Mouse (Mus musculus) ES-Bruce4 (cell line): Measurements from ENCODE around the gene Csrnp3. TPM values are rescaled to one million over a fixed set of nuclear protein-coding genes. Genes with fewer than 3 reads are reported as not detected.

Source experiments
- H3K27ac ChIP-seq: 2 replicates; pipeline ENCODE4 v1.5.1; 2012; ENCODE audit warnings: low read length, inconsistent platforms; ENCODE audit not compliant: insufficient read depth
- H3K27me3 ChIP-seq: 2 replicates; pipeline ENCODE4 v1.6.1; 2012; ENCODE audit warnings: mild to moderate bottlenecking, low read length, inconsistent platforms; ENCODE audit not compliant: control insufficient read depth, poor library complexity, insufficient read depth, severe bottlenecking
- H3K36me3 ChIP-seq: 2 replicates; pipeline ENCODE4 v1.6.1; 2012; ENCODE audit warnings: inconsistent platforms, mild to moderate bottlenecking, low read length, moderate library complexity; ENCODE audit not compliant: control insufficient read depth, poor library complexity, insufficient read depth, severe bottlenecking
- H3K4me1 ChIP-seq: one replicate; pipeline ENCODE4 v1.8.1; 2011; ENCODE audit warnings: low read length; ENCODE audit not compliant: control insufficient read depth, insufficient read depth
- H3K4me3 ChIP-seq: 2 replicates; pipeline ENCODE4 v1.5.1; 2011; ENCODE audit warnings: low read depth, mild to moderate bottlenecking, low read length
- H3K9ac ChIP-seq: 2 replicates; pipeline ENCODE4 v1.6.1; 2012; ENCODE audit warnings: low read depth, mild to moderate bottlenecking, inconsistent platforms; ENCODE audit not compliant: poor library complexity, severe bottlenecking
- H3K9me3 ChIP-seq: replicated peaks from 2 replicates; pipeline ENCODE4 v1.6.1; 2012; ENCODE audit warnings: mild to moderate bottlenecking, low read length, inconsistent platforms; ENCODE audit not compliant: control insufficient read depth, poor library complexity, insufficient read depth, severe bottlenecking
- CTCF ChIP-seq: IDR thresholded peaks from one replicate; pipeline ENCODE4 v1.8.1; 2011; ENCODE audit warnings: low read depth, low read length
- EP300 ChIP-seq: IDR thresholded peaks from 2 replicates; pipeline ENCODE4 v1.6.1; 2011; ENCODE audit warnings: low read depth, low read length; ENCODE audit not compliant: insufficient read depth
- POLR2A ChIP-seq: IDR thresholded peaks from one replicate; pipeline ENCODE4 v1.8.1; 2011; ENCODE audit warnings: low read length; ENCODE audit not compliant: insufficient read depth
- polyA plus RNA-seq: library from polyadenylated mRNA; stranded (reverse); fragments of >200 nt; gene quantifications from 2 replicates; pipeline ENCODE4 v1.2.4, GENCODE M21; 2011; ENCODE audit warnings: low read depth; ENCODE audit not compliant: missing spikeins, insufficient read depth, insufficient read length

Csrnp3 gene
- polyA plus RNA-seq, 1 experiment = 5.1 TPM

GRCm38 (mm10) chr2:65987069-65987468 lies 141.5 kb downstream of the Csrnp3 start:
- Histone ChIP-seq H3K27ac (no peak overlapping the region), H3K4me1 (no peaks in the 10 kb centered on the region)
- no peak for TF ChIP-seq CTCF
- TF ChIP-seq POLR2A = no peak
- TF ChIP-seq EP300 = no peak

GRCm38 (mm10) chr2:65987588-65987987 lies 142.0 kb downstream of the Csrnp3 start:
- Histone ChIP-seq H3K27ac (no peak overlapping the region), H3K9ac (no peak overlapping the region), H3K4me1 (no peaks in the 10 kb centered on the region), H3K27me3 (no peaks in the 10 kb centered on the region), H3K4me3 (no peak overlapping the region), H3K9me3 (no peaks in the 10 kb centered on the region), H3K36me3 (no peaks in the 10 kb centered on the region)
- TF ChIP-seq EP300 (no peak), CTCF (no peak), POLR2A (no peak)

More at GRCm38 (mm10) chr2:65987069-65987468, 141.5 kb downstream of the Csrnp3 start:
- Histone ChIP-seq H3K9me3 (no peaks in the 10 kb centered on the region), H3K27me3 (no peaks in the 10 kb centered on the region), H3K9ac (no peak overlapping the region), H3K4me3 (no peak overlapping the region), H3K36me3 (no peaks in the 10 kb centered on the region)

GRCm38 (mm10) chr2:65988788-65989187 lies 143.2 kb downstream of the Csrnp3 start:
- TF ChIP-seq POLR2A = no peak
- TF ChIP-seq CTCF = no peak
- no peak for TF ChIP-seq EP300
- H3K27ac ChIP-seq = no peak overlapping the region

DNA sequence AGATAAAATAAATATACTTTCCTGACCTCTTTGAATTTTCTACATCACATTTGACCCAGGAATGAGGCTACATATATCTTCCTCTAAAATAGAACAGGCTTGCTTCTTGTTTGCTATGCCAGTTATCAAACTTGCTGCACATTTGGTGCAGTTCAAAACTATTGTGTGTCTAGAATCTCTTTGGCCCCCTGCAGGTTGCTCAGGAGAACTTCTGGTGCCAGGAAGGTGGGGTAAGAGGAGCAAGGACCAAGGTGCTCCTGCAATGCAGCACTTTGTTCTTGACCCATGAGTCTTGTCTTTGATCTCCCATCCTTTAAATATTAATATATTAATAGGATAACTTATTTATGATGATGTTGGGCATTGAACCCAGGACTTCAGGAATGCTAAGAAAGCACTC lies 144.5 kb downstream of the Csrnp3 start:
- H3K4me3 ChIP-seq = no peak overlapping the region

More at GRCm38 (mm10) chr2:65988788-65989187, 143.2 kb downstream of the Csrnp3 start:
- Histone ChIP-seq H3K4me1 (no peaks in the 10 kb centered on the region), H3K9me3 (no peaks in the 10 kb centered on the region), H3K36me3 (no peaks in the 10 kb centered on the region), H3K4me3 (no peak overlapping the region), H3K9ac (no peak overlapping the region), H3K27me3 (no peaks in the 10 kb centered on the region)

GRCm38 (mm10) chr2:65990754-65991153 lies 145.2 kb downstream of the Csrnp3 start:
- Histone ChIP-seq H3K4me3 (no peak overlapping the region), H3K27me3 (no peaks in the 10 kb centered on the region), H3K4me1 (no peaks in the 10 kb centered on the region), H3K36me3 (no peaks in the 10 kb centered on the region), H3K27ac (no peak overlapping the region), H3K9ac (no peak overlapping the region), H3K9me3 (no peaks in the 10 kb centered on the region)
- no peak for TF ChIP-seq EP300
- no peak for TF ChIP-seq CTCF
- TF ChIP-seq POLR2A = no peak

More for the DNA sequence above, 144.5 kb downstream of the Csrnp3 start:
- Histone ChIP-seq H3K9ac (no peak overlapping the region), H3K36me3 (no peaks in the 10 kb centered on the region), H3K27me3 (no peaks in the 10 kb centered on the region), H3K9me3 (no peaks in the 10 kb centered on the region), H3K27ac (no peak overlapping the region), H3K4me1 (no peaks in the 10 kb centered on the region)
- TF ChIP-seq POLR2A (no peak), CTCF (peak; percentile 3), EP300 (no peak)

- H3K4me3 ChIP-seq = no peak overlapping the region
- no peak overlapping the region for H3K9ac ChIP-seq
- H3K27ac ChIP-seq = no peak overlapping the region
- no peaks in the 10 kb centered on the region for H3K4me1 ChIP-seq
- TF ChIP-seq CTCF = no peak
- TF ChIP-seq POLR2A = no peak
- TF ChIP-seq EP300 = no peak
- H3K9me3 ChIP-seq = no peaks in the 10 kb centered on the region
- no peaks in the 10 kb centered on the region for H3K36me3 ChIP-seq
- H3K27me3 ChIP-seq = no peaks in the 10 kb centered on the region
Measured at GRCm38 (mm10) chr2:65993371-65993770, 147.8 kb downstream of the Csrnp3 start.
